Mouse (Mus musculus): ENCODE measurements at regions not wholly inside any gene's neighbourhood (a gene's known extent, or its start where the extent isn't known, plus 50 kb on each side); places are given as distances from the start of the nearest gene placed in this dataset.
A peak's percentile ranks its signal among the peaks of the same experiment; 100 is the strongest.

GRCm38 (mm10) chr5:119992130-119992529 is 124.1 kb upstream of the Rbm19 start:
- no peak for DNase-seq (ENCODE audit: low spot score)
- Histone ChIP-seq H3K36me3 (no peaks in the 10 kb centered on the region), H3K4me1 (peaks cover 19% of the 10 kb centered on the region), H3K27ac (no peak overlapping the region), H3K27me3 (ENCODE audit: insufficient read depth, poor library complexity, severe bottlenecking) (peaks cover 6% of the 10 kb centered on the region; the same call in 1 of the 2 replicates), H3K9me3 (no peaks in the 10 kb centered on the region), H3K4me3 (no peak overlapping the region)
- WGBS, result 87% methylated on average over 3 of the region's 3 CpGs

GRCm38 (mm10) chr5:119995726-119996125 is 120.5 kb upstream of the Rbm19 start:
- no peak overlapping the region for H3K4me3 ChIP-seq
- 81% methylated on average over 1 of the region's 1 CpGs for WGBS
- H3K27me3 ChIP-seq (ENCODE audit: insufficient read depth, poor library complexity, severe bottlenecking), result peaks cover 6% of the 10 kb centered on the region; the same call in 1 of the 2 replicates
- no peaks in the 10 kb centered on the region for H3K9me3 ChIP-seq
- no peak overlapping the region for H3K27ac ChIP-seq
- no peak for DNase-seq (ENCODE audit: low spot score)
- H3K36me3 ChIP-seq, result no peaks in the 10 kb centered on the region
- no peaks in the 10 kb centered on the region for H3K4me1 ChIP-seq

GRCm38 (mm10) chr5:120005696-120006469 is 110.4 kb upstream of the Rbm19 start:
- 71% methylated on average over 6 of the region's 6 CpGs for WGBS
- H3K27ac ChIP-seq, result no peak overlapping the region

GRCm38 (mm10) chr5:120007738-120008137 is 108.5 kb upstream of the Rbm19 start:
- WGBS, result 60% methylated on average over 6 of the region's 6 CpGs
- Histone ChIP-seq H3K36me3 (no peaks in the 10 kb centered on the region), H3K27ac (no peak overlapping the region), H3K4me1 (no peaks in the 10 kb centered on the region), H3K27me3 (ENCODE audit: insufficient read depth, poor library complexity, severe bottlenecking) (peaks cover 3% of the 10 kb centered on the region; the same call in 1 of the 2 replicates), H3K9me3 (peaks cover 4% of the 10 kb centered on the region; the same call in 1 of the 2 replicates), H3K4me3 (no peak overlapping the region)
- DNase-seq (ENCODE audit: low spot score), result no peak

More at GRCm38 (mm10) chr5:120005696-120006469, 110.4 kb upstream of the Rbm19 start:
- no peak overlapping the region for H3K4me3 ChIP-seq
- 0 out of 2 replicates have a peak, but pooled peaks cover 4% of the 10 kb centered on the region for H3K27me3 ChIP-seq (ENCODE audit: insufficient read depth, poor library complexity, severe bottlenecking)
- DNase-seq (ENCODE audit: low spot score), result no peak
- peaks cover 4% of the 10 kb centered on the region; the same call in 1 of the 2 replicates for H3K9me3 ChIP-seq
- no peaks in the 10 kb centered on the region for H3K36me3 ChIP-seq
- H3K4me1 ChIP-seq, result no peaks in the 10 kb centered on the region

GRCm38 (mm10) chr5:120008306-120008705 is 108.0 kb upstream of the Rbm19 start:
- no peaks in the 10 kb centered on the region for H3K4me1 ChIP-seq
- H3K36me3 ChIP-seq, result no peaks in the 10 kb centered on the region
- 83% methylated on average over 9 of the region's 9 CpGs for WGBS
- H3K27me3 ChIP-seq (ENCODE audit: insufficient read depth, poor library complexity, severe bottlenecking), result peaks cover 8% of the 10 kb centered on the region; the same call in 1 of the 2 replicates
- peaks cover 4% of the 10 kb centered on the region; the same call in 1 of the 2 replicates for H3K9me3 ChIP-seq
- H3K4me3 ChIP-seq, result no peak overlapping the region
- no peak overlapping the region for H3K27ac ChIP-seq
- no peak for DNase-seq (ENCODE audit: low spot score)

GRCm38 (mm10) chr5:120015417-120015816 is 100.8 kb upstream of the Rbm19 start:
- Histone ChIP-seq H3K27me3 (ENCODE audit: insufficient read depth, poor library complexity, severe bottlenecking) (peaks cover 34% of the 10 kb centered on the region), H3K4me3 (peak overlapping the region; percentile 12; the same call in 1 of the 2 replicates), H3K9me3 (peaks cover under 1% of the 10 kb centered on the region; the same call in 1 of the 2 replicates), H3K4me1 (peaks cover 15% of the 10 kb centered on the region), H3K27ac (no peak overlapping the region), H3K36me3 (no peaks in the 10 kb centered on the region)
- no peak for DNase-seq (ENCODE audit: low spot score)
- 11% methylated on average over 10 of the region's 10 CpGs for WGBS

- no peak for DNase-seq (ENCODE audit: low spot score)
- 82% methylated on average over 2 of the region's 2 CpGs for WGBS
- no peaks in the 10 kb centered on the region for H3K36me3 ChIP-seq
- H3K27me3 ChIP-seq (ENCODE audit: insufficient read depth, poor library complexity, severe bottlenecking), result peaks cover 27% of the 10 kb centered on the region
- H3K9me3 ChIP-seq, result no peaks in the 10 kb centered on the region
- no peak overlapping the region for H3K27ac ChIP-seq
- peaks cover 25% of the 10 kb centered on the region for H3K4me1 ChIP-seq
- no peak overlapping the region for H3K4me3 ChIP-seq
These were observed 98.1 kb upstream of the Rbm19 start for GRCm38 (mm10) chr5:120018126-120018525.

- Histone ChIP-seq H3K4me3 (no peak overlapping the region), H3K27me3 (ENCODE audit: insufficient read depth, poor library complexity, severe bottlenecking) (peaks cover 28% of the 10 kb centered on the region), H3K36me3 (no peaks in the 10 kb centered on the region), H3K27ac (no peak overlapping the region), H3K9me3 (no peaks in the 10 kb centered on the region), H3K4me1 (peaks cover 20% of the 10 kb centered on the region)
- WGBS, result 61% methylated on average over 5 of the region's 5 CpGs
- DNase-seq (ENCODE audit: low spot score), result no peak
These were observed 95.5 kb upstream of the Rbm19 start for GRCm38 (mm10) chr5:120020748-120021147.

GRCm38 (mm10) chr5:120022276-120022675 is 94.0 kb upstream of the Rbm19 start:
- Histone ChIP-seq H3K27me3 (ENCODE audit: insufficient read depth, poor library complexity, severe bottlenecking) (peaks cover 19% of the 10 kb centered on the region), H3K27ac (no peak overlapping the region), H3K9me3 (no peaks in the 10 kb centered on the region), H3K4me3 (no peak overlapping the region), H3K4me1 (peaks cover 17% of the 10 kb centered on the region), H3K36me3 (no peaks in the 10 kb centered on the region)
- no peak for DNase-seq (ENCODE audit: low spot score)
- 87% methylated on average over 5 of the region's 5 CpGs for WGBS

GRCm38 (mm10) chr5:120024071-120024470 is 92.2 kb upstream of the Rbm19 start:
- Histone ChIP-seq H3K27me3 (ENCODE audit: insufficient read depth, poor library complexity, severe bottlenecking) (peaks cover 8% of the 10 kb centered on the region), H3K9me3 (no peaks in the 10 kb centered on the region), H3K4me1 (peaks cover 17% of the 10 kb centered on the region), H3K4me3 (peak overlapping the region; percentile 18; the same call in 1 of the 2 replicates), H3K27ac (no peak overlapping the region), H3K36me3 (no peaks in the 10 kb centered on the region)
- DNase-seq (ENCODE audit: low spot score), result no peak
- WGBS, result 3% methylated on average over 10 of the region's 10 CpGs

- no peaks in the 10 kb centered on the region for H3K36me3 ChIP-seq
- DNase-seq (ENCODE audit: low spot score), result no peak
- no peaks in the 10 kb centered on the region for H3K9me3 ChIP-seq
- H3K4me3 ChIP-seq, result no peak overlapping the region
- H3K4me1 ChIP-seq, result peaks cover 17% of the 10 kb centered on the region
- peaks cover 8% of the 10 kb centered on the region for H3K27me3 ChIP-seq (ENCODE audit: insufficient read depth, poor library complexity, severe bottlenecking)
- H3K27ac ChIP-seq, result no peak overlapping the region
These were observed 91.1 kb upstream of the Rbm19 start for GRCm38 (mm10) chr5:120025212-120025611.

- H3K9me3 ChIP-seq, result no peaks in the 10 kb centered on the region
- DNase-seq (ENCODE audit: low spot score), result no peak
- no peaks in the 10 kb centered on the region for H3K36me3 ChIP-seq
- H3K4me3 ChIP-seq, result no peak overlapping the region
- peaks cover 5% of the 10 kb centered on the region for H3K4me1 ChIP-seq
- peaks cover 19% of the 10 kb centered on the region for H3K27me3 ChIP-seq (ENCODE audit: insufficient read depth, poor library complexity, severe bottlenecking)
- no peak overlapping the region for H3K27ac ChIP-seq
- 68% methylated on average over 15 of the region's 15 CpGs for WGBS
These were observed 85.4 kb upstream of the Rbm19 start for GRCm38 (mm10) chr5:120030904-120031303.

- no peaks in the 10 kb centered on the region for H3K9me3 ChIP-seq
- 69% methylated on average over 4 of the region's 4 CpGs for WGBS
- H3K4me3 ChIP-seq, result no peak overlapping the region
- DNase-seq (ENCODE audit: low spot score), result no peak
- peaks cover 14% of the 10 kb centered on the region for H3K27me3 ChIP-seq (ENCODE audit: insufficient read depth, poor library complexity, severe bottlenecking)
- H3K27ac ChIP-seq, result no peak overlapping the region
- peaks cover 5% of the 10 kb centered on the region for H3K4me1 ChIP-seq
- H3K36me3 ChIP-seq, result no peaks in the 10 kb centered on the region
These were observed 84.7 kb upstream of the Rbm19 start for GRCm38 (mm10) chr5:120031614-120032013.
